Mouse (Mus musculus): ENCODE measurements at regions not wholly inside any gene's neighbourhood (a gene's known extent, or its start where the extent isn't known, plus 50 kb on each side); places are given as distances from the start of the nearest gene placed in this dataset.
"Not testable (repeated sequence)": the region's sequence is repeated elsewhere in the genome, so short reads cannot be mapped to it uniquely, and the experiment has no call there.

DNA sequence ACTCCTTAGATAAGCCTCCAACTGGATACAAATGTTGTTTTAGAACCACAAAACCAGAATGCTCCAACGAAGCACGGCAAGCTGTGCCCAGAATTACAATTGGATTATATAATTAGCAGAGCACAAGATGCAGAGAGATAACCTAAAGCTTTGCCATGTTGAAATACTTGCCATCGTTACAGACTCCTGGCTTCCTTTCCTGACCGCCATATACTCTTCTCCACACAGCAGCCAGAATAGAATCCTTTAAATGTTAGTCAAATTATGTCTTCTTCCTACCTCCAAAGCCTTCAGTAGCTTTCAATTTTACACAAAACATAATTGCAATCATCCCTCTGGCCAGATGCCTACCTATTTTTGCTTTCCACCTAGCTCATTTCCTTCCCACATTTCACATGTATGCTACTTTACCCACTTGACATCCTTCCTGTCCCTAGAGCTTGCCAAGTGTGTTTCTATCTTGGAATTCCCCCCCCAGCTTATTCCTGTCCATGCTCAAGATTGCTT, 52.8 kb upstream of the G2e3 start:
- no peak for DNase-seq

DNA sequence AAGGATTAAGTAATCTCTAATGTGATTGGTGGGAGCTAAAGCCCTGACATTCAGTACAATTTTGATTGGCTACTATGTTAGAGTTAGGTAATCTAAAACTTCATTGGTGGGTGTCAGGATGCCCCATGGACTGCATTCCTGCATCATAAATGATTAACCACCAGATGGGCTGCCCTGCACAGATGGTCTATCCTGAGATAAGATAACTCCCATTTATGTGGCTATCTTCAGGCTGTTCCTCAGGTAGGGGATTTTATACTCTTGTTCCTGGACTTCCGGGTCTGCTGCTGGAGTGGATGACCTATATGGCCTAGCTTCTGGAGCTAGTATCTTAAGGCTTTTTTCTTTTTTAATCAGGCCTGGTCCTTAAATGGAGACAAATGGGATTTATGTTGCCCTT, 69.5 kb upstream of the G2e3 start:
- DNase-seq, result no peak

DNA sequence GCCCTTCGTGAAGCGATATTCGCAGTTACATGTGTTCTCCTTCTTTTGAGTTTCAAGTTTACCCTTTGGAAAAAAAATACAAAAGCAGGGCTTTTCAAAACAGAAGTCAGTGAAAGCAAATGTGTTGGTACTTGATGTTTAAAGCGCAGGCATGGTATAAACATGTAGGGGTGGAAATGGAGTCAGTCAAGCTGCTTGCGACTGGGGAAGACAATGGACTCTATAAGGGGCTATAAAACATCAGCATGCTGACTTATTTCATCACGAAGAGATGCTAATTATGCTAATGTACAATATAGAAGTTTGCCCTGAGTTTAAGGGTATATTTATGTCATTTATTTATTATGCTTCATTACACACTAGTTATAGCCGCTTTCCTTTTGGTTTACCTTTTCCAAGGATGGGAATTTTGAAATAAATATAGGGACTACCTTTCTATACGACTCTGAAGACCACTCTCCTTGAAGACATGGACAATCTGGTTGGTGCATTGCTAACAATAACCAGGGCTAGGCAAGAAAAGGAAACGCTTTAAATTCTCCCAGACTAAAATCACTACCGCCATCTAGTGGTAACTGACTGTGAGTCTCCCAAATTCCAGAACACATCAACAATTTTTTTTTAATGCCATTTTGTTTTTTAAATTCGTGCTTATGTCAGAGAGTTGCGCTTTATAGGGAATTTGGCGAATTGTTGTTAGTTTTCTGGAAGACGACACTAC, 71.9 kb upstream of the G2e3 start:
- peak; percentile 13 for DNase-seq

GRCm38 (mm10) chr12:51273486-51273885, 74.4 kb upstream of the G2e3 start:
- no peak for DNase-seq

DNA sequence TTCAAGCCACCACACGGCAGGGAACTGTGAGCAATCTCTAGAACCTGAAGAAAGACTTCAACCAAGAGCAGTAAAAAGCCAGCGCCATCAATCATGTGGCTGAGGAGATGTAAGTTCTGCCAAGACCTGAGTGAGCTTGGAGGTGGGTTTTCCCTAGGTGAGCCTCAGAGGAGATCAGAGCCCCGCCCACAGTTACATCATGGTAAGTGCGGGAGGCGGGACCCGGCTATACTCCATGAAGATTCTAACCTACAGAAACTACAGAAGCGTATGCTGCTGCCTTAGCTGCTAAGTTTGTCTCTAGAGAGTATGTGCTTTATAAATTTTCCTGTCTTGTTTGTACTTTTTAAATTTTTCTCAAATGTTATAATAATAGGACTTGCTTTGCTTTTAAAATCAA, 105.0 kb upstream of the G2e3 start:
- DNase-seq, result no peak

GRCm38 (mm10) chr12:51241131-51241781, 106.6 kb upstream of the G2e3 start:
- no peak for DNase-seq

DNA sequence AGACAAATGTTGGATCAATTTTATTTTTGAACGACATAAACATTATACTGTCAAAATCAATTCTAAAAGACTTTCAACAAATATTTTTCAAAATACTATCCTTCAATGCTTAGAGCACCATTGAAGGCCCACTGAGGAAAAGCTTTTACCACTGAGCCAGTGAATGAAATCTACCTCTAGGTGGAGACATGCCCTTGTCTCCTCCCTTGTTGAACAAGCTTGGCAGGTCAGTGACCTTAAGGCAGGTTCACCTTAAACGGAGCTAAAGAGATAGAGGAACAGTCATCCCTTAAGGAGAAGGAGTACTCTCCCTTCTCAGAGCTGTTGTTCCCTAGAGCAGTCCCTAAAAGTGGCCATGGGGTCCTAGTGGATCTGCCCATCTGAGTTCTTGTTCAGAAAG, 136.2 kb upstream of the G2e3 start:
- no peak for DNase-seq

GRCm38 (mm10) chr12:51196289-51196688, 151.6 kb upstream of the G2e3 start:
- no peak for DNase-seq

GRCm38 (mm10) chr12:51195136-51195535, 152.7 kb upstream of the G2e3 start:
- no peak for DNase-seq

GRCm38 (mm10) chr12:51190754-51191153, 157.1 kb upstream of the G2e3 start:
- DNase-seq, result no peak

DNA sequence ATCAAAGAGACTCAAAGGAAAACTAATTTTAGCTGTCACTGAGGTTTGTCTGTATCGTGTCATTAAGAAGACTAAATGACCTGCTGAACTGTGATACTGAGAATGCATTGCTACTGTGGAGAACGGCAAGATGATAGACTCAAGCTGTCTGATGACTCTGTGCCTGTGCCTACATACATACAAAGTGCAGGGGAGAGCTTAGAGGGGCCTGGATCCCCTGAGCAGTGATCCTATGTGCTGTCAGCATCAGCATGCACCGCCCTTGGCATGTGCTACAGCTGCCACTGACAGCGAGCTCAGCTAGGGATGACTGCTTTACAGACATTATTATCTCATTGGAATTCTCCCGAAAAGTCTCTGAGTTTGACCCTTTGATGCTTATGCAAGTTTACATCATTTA, 157.7 kb upstream of the G2e3 start:
- no peak for DNase-seq

GRCm38 (mm10) chr12:51188229-51188628, 159.6 kb upstream of the G2e3 start:
- DNase-seq, result peak; percentile 59

GRCm38 (mm10) chr12:51187726-51188125, 160.1 kb upstream of the G2e3 start:
- DNase-seq, result no peak

DNA sequence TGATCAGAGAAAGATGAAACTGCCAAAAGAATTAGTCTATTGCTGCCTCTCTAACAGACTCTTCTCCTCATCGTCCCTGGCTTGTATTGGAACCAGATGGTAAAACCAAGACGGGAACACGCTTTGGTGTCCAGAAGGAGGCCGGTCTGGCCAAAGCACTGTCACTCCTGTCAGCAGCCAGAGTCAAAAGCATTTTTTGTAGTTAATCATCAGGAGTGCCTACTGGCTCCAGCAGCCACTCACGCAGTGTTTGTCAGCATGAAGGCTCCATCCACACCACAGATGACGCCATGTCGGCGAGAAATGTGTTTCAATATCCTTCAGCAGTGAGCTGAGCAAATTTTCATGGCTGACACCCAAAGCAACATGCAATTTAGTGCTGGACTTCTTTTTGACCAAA, 162.1 kb upstream of the G2e3 start:
- DNase-seq, result no peak

- no peak for DNase-seq
These were observed 172.7 kb upstream of the G2e3 start for GRCm38 (mm10) chr12:51174906-51175756.

DNA sequence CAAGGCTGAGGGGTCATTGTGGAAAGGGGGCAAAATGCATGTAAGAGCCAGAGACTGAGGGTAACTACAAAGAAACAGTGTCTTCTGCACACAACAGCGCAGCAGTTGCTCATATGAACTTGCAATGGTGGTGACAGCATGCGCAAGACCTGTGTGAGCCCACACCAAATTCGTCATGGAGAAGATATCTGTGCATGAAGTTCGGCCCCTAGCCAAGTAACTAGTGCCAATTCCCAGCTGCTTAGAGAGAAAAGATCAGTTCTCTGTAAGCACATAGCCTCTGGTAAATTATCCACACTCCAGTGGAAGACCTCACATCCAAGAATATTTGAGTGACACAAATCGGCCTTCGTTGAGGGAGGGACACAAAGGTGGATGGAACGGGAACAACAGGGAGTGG, 182.7 kb upstream of the G2e3 start:
- no peak for DNase-seq

DNA sequence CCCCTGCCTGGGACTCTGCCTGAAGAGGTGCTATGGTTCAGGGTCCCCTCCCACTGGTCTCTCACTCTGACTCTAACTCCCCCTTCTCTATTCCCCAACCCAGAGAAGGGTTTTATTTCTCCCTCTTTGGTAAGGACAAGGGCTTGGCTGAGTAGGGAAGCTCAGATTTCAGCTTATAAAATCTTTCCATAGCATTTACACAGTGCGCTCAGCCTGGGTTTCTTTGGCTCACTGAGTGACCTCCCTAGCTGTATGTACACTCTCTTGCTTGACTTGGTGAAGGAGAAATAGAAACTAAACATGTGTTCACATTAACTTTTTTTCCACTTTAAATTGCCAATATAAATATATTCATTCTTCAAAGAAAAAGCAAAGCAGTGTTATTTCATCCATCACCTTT, 186.9 kb upstream of the G2e3 start:
- no peak for DNase-seq

- no peak for DNase-seq
These were observed 187.7 kb upstream of the G2e3 start for GRCm38 (mm10) chr12:51160122-51160521.

- DNase-seq, result no peak
These were observed 199.9 kb upstream of the G2e3 start for GRCm38 (mm10) chr12:51147963-51148362.

GRCm38 (mm10) chr12:51143840-51144239, 204.0 kb upstream of the G2e3 start:
- DNase-seq, result no peak

DNA sequence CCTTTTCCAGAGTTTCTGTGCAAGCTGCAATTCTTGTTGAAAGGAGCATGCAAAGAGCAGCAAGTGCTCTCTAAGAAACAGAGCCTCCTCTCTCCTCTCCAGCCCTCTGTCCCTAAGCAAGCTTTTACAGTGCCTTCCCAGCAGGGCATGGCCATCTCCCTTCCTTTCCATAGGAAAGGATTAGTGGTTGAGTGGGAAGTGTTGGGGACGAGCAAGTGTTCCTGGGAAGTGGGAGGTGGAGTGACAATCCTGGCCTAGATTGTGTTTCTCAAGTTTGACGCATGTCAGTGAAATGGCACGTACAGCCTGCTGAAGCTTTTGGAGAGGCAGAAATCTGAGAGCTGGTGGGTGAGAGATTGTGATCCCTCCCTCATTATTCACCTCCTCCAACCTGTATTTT, 204.7 kb upstream of the G2e3 start:
- DNase-seq, result no peak

- DNase-seq, result not testable (repeated sequence)
These were observed 214.2 kb upstream of the G2e3 start for GRCm38 (mm10) chr12:51133676-51134075.

DNA sequence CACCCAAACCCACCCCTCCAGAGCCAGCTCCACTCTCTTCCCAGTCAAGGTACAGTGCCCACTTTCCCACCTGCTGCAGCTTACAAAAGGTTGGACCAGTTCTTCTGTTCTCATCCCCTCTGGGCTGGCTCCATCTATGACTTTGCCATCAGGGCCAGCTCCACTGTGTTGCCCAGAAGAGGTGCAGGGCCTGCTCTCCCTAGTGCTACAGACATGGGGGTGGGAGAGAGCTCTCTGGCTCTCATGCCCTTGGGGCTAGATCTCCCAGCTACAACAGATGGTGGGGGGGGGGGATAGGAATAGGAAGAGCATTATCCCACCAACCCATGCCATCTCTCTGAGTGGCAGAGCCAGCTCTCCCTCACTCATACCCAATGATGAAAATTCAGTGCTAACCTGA, 219.6 kb upstream of the G2e3 start:
- DNase-seq, result no peak

- DNase-seq, result no peak
These were observed 229.1 kb upstream of the G2e3 start for GRCm38 (mm10) chr12:51118781-51119180.
